Mouse (Mus musculus) fibroblast of lung, adult 2 months (primary cell): ENCODE data around the gene Gadd45g.

Experiments
- DNase-seq: peaks from one replicate; pipeline ENCODE4 v3.0.0-alpha.2; 2011; ENCODE audit warnings: low read depth

The Gadd45g gene

DNA sequence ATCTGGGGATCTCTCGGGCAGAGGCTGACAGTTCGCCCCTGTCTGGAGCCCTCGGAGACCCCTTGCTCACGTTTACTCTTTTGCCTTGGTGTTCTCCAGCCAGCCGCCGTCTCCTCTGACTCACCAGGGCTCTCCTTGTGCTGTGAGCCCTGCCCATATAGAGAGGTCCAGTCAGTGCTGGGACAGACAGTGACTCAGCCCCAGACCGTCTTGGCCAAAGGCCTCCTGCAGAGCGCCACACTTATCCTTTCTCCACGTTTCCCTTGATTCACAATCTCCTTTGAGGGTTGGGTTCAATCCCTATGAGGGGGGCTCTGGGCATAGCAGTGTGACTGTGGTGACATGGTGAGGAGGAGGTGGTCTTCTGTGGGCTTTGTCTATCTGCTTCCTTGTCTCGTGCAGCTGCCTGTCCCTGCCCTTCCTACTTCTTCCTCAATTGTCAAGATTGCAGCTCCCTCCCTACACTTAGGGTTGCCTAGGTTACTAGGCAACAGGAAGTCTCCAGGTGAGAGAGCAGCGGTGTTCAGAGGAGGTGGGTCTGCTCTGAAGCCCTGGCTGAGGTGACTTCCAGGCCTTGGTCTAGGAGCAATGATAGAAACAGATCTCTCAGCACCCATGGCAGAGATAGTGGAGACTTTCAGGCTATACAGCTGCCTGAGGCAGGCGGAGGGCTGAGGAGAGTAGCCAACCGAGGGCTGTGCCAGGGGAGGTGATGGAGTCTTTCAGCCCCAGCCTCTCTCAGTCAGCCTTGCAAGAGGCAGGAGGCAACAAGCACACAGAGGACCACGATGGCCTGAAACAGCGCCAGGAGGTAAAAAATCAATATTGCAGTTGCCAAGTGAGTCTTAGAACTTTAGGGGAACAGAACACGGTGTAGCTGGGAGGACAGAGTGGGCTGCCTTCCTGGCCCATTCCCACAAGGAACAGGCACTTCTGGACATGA, 7.1 kb downstream of the Gadd45g start:
- peak; percentile 98 for DNase-seq

DNA sequence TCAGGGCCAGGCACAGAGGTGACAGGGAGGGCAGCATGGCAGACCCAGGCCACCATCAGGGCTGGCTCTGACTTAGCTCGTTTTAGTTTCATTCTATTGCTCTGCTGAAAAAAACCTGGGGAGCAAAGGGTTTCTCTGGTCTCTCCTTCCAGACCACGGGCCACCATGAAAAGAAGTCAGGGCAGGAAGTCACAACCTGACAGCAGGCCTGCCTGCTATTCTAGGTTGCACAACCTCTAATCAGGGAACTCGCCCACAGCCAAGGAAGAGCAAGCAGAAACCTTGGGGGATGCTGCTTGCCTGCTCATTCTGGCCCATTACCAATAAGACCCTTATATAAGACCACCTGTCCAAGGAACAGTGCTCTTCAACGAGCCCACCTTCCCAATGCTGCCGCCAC, 9.1 kb downstream of the Gadd45g start:
- no peak for DNase-seq

GRCm38 (mm10) chr13:51857156-51857555, 10.7 kb downstream of the Gadd45g start:
- DNase-seq: no peak

- DNase-seq: peak; percentile 88
Observed at GRCm38 (mm10) chr13:51858475-51858874, 12.0 kb downstream of the Gadd45g start.

- no peak for DNase-seq
Observed at GRCm38 (mm10) chr13:51859174-51859573, 12.7 kb downstream of the Gadd45g start.

- no peak for DNase-seq
Observed at GRCm38 (mm10) chr13:51859798-51860197, 13.3 kb downstream of the Gadd45g start.

DNA sequence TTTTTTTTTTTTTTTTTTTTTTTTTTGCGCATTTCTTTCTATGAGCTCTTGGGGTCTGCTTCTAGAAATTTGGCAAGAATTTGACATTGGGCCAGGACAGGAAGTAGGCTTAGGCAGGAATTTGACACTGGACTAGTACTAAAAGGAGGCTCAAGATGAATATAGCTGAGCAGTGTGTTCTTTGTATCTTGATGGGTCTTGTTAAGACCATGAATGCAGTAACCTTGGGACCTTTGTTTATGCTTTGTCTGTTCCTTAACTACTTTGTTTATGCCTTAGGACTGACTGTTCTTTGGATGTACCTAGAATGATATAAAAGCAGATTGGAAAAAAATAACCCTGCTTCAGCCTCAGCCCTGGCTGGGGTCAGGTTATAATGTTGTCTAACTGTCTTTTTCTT, 16.3 kb downstream of the Gadd45g start:
- no peak for DNase-seq

- DNase-seq: no peak
Observed at GRCm38 (mm10) chr13:51866151-51866659, 19.7 kb downstream of the Gadd45g start.

- peak; percentile 93 for DNase-seq
Observed at GRCm38 (mm10) chr13:51868491-51869128, 22.1 kb downstream of the Gadd45g start.

DNA sequence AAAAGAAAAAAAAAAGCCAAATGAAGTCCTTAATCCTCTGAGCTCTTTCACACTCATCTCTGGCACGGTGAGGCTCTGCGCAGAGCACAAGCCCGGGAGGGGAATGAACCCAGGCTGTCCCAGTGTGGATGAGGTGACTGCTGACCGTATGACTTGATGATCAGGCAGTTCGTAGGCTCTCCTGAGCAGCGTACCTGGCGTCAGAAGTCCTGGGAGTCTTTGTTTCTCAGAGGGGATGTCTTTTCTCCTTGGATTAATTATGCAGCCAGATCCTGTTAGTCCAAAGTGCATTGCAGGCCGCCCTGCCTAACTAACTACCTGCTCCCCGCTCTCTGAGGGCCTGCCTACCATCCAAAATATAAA, 22.6 kb downstream of the Gadd45g start:
- DNase-seq: no peak

- no peak for DNase-seq
Observed at GRCm38 (mm10) chr13:51871148-51871547, 24.7 kb downstream of the Gadd45g start.

GRCm38 (mm10) chr13:51872252-51872962, 25.9 kb downstream of the Gadd45g start:
- no peak for DNase-seq

GRCm38 (mm10) chr13:51872963-51873514, 26.6 kb downstream of the Gadd45g start:
- DNase-seq: no peak

- DNase-seq: no peak
Observed at GRCm38 (mm10) chr13:51873786-51874185, 27.3 kb downstream of the Gadd45g start.

DNA sequence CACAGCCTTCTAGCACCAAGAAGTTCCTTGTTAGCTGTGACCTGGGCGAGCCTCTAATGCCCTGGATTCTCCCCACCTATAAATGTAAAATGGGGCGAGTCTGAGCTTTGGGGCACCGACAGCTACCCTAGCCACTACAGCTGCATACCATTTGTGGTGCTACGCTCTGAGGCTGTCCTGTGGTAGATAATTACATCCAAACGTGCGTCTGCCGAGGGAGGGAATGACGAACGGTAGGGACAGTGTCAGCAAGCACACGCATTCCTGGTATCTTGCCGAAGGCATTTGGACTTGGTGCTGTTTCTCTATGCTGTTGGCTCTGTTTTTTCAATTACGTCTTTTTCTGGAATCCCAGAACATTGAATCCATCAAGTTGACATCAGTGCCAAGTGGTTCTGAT, 29.7 kb downstream of the Gadd45g start:
- DNase-seq: no peak

- no peak for DNase-seq
Observed at GRCm38 (mm10) chr13:51878806-51879205, 32.3 kb downstream of the Gadd45g start.

DNA sequence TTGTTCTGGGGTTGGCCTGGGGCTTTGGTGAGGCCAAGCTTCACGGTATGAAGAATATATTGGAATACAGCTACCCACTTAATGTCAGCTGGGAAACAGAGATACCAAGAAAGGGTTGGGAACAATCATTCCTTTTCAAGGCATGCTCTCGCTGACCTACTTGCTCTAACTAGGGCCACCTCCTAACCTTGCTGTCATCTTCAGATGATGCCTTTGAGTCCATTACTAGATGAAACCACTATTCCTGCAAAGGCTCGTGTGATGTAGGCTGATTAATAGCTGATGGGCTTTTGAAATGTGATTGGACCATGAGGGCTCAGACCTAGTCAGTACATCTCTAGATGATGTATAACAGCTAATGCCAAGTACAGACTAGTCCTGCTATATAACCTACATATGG, 33.1 kb downstream of the Gadd45g start:
- no peak for DNase-seq

GRCm38 (mm10) chr13:51880019-51880418, 33.5 kb downstream of the Gadd45g start:
- no peak for DNase-seq

DNA sequence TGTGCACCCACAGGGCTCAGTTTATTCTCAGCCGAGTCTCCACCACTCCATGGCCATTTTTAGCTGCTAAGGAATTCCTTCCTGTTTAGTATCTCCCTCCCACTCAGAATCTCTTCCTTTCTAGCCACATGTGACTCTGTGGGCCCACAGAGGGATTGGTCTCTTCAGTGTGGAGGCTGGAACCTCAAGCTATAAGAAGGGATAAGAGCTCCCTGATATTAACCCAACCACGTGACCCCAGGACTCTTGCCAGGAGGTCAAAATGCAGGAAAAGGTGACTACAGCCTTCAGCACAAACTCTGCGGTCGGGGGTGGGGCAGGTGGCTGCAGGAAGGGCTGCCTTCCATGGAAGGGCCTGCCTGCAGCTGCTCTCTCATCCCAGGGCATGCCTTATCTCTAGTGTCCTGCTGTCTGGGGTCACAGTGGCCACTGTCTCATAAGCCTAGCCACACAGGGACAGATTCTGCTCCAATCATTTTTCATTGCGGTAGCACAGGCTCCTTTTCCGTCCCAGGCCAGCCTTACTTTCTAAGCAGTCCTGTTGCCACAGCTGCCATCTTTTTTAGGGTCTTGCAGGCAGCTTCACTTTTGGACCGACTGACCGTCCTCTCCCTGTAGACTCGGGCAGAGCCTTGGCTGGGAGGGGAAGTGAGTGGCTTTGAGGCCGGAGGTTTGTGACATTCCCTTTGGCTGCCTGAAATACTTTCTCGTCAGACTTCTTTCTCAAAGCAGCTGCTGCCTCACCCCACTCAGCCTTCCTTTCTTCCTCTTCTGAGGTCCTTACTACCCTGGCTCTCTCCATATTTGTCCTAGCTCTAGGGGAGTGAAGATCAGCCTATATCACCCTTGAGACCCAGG, 35.0 kb downstream of the Gadd45g start:
- DNase-seq: no peak

DNA sequence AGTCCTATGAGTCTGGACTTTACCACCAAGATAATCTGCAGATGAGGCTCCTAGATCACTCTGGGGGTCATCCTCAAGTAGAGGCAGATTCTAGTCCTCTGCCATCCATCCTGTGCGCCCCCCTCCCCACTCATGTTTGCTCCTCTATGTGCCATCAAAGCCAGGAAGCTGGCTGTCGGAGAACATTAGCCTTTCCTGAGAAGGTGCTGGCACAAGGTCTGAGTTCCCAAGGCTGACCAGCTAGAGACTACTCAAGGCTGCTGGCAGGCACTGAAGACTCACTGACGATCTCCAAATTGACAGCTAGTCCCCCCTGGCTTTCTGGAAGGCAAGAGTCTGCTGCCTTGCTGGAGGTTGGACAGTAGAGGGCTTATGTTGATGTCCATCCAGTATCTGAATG, 35.7 kb downstream of the Gadd45g start:
- no peak for DNase-seq

DNA sequence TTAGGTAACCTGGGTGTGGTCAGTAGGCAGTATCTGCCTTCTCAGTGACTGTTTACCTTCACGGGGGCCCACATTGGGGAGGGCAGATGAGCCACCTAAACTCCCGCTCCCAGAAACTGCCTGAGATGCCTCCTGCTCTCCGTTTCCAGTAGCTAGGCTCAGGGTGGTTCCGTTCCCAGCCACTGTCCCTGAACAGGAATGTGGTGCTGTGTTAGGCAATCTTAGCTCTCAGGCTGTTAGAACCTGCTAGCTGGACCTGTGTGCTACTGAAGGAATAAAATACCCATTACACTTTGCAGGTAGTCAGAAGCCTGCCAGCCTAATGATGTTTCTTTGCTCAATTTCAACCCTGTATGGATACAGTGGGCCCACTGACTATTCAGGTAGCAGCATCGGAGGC, 37.8 kb downstream of the Gadd45g start:
- no peak for DNase-seq
